Mouse (Mus musculus): ENCODE measurements around the gene Kri1.
"Not testable (repeated sequence)": the region's sequence is repeated elsewhere in the genome, so short reads cannot be mapped to it uniquely, and the experiment has no call there.

The Kri1 gene

GRCm38 (mm10) chr9:21274336-21274735, 13.4 kb downstream of the Kri1 start:
- no peak for DNase-seq (ENCODE audit: low read depth, low spot score)

- no peak for DNase-seq (ENCODE audit: low read depth, low spot score)
Measured at GRCm38 (mm10) chr9:21273520-21274228, 14.1 kb downstream of the Kri1 start.

- no peak for DNase-seq (ENCODE audit: low read depth, low spot score)
Measured at GRCm38 (mm10) chr9:21273094-21273493, 14.7 kb downstream of the Kri1 start.

- DNase-seq (ENCODE audit: low read depth, low spot score), result no peak
Measured at GRCm38 (mm10) chr9:21272391-21272790, 15.4 kb downstream of the Kri1 start.

- not testable (repeated sequence) for DNase-seq (ENCODE audit: low read depth, low spot score)
Measured at GRCm38 (mm10) chr9:21269590-21269989, 18.2 kb downstream of the Kri1 start.

- no peak for DNase-seq (ENCODE audit: low read depth, low spot score)
Measured at GRCm38 (mm10) chr9:21268305-21268704, 19.5 kb downstream of the Kri1 start.

- DNase-seq (ENCODE audit: low read depth, low spot score), result no peak
Measured at GRCm38 (mm10) chr9:21266889-21267288, 20.9 kb downstream of the Kri1 start.

GRCm38 (mm10) chr9:21265611-21266010, 22.2 kb downstream of the Kri1 start:
- peak; percentile 65 for DNase-seq (ENCODE audit: low read depth, low spot score)

GRCm38 (mm10) chr9:21265000-21265561, 22.7 kb downstream of the Kri1 start, which contains the start of gene Atg4d:
Atg4d (plus strand) TSS chr9:21265293.
- peak; percentile 99 for DNase-seq (ENCODE audit: low read depth, low spot score)

- DNase-seq (ENCODE audit: low read depth, low spot score), result no peak
Measured at GRCm38 (mm10) chr9:21264272-21264999, 23.3 kb downstream of the Kri1 start.

GRCm38 (mm10) chr9:21261831-21262230, 25.9 kb downstream of the Kri1 start:
- DNase-seq (ENCODE audit: low read depth, low spot score), result peak; percentile 70

GRCm38 (mm10) chr9:21260491-21261040, 27.2 kb downstream of the Kri1 start:
- DNase-seq (ENCODE audit: low read depth, low spot score), result no peak

GRCm38 (mm10) chr9:21256349-21256748, 31.4 kb downstream of the Kri1 start:
- DNase-seq (ENCODE audit: low read depth, low spot score), result not testable (repeated sequence)

GRCm38 (mm10) chr9:21254690-21255089, 33.1 kb downstream of the Kri1 start:
- no peak for DNase-seq (ENCODE audit: low read depth, low spot score)

GRCm38 (mm10) chr9:21251116-21251735, 36.5 kb downstream of the Kri1 start:
- no peak for DNase-seq (ENCODE audit: low read depth, low spot score)

- no peak for DNase-seq (ENCODE audit: low read depth, low spot score)
Measured at GRCm38 (mm10) chr9:21250509-21250908, 37.3 kb downstream of the Kri1 start.

GRCm38 (mm10) chr9:21249629-21250508, 37.9 kb downstream of the Kri1 start:
- DNase-seq (ENCODE audit: low read depth, low spot score), result peak; percentile 51

GRCm38 (mm10) chr9:21248326-21248725, 39.4 kb downstream of the Kri1 start, which contains the start of gene S1pr5:
S1pr5 (minus strand) TSS chr9:21248443.
- DNase-seq (ENCODE audit: low read depth, low spot score), result no peak

GRCm38 (mm10) chr9:21246342-21246741, 41.4 kb downstream of the Kri1 start:
- DNase-seq (ENCODE audit: low read depth, low spot score), result no peak

GRCm38 (mm10) chr9:21245113-21245487, 42.7 kb downstream of the Kri1 start:
- DNase-seq (ENCODE audit: low read depth, low spot score), result peak; percentile 64
